Mouse (Mus musculus): ENCODE results near the gene Srebf1. TPM values are rescaled to one million over a fixed set of nuclear protein-coding genes. Genes with fewer than 3 reads are reported as not detected.

Gene Srebf1
- polyA plus RNA-seq, 1 experiment from 2014 or later: 51.7 TPM

DNA sequence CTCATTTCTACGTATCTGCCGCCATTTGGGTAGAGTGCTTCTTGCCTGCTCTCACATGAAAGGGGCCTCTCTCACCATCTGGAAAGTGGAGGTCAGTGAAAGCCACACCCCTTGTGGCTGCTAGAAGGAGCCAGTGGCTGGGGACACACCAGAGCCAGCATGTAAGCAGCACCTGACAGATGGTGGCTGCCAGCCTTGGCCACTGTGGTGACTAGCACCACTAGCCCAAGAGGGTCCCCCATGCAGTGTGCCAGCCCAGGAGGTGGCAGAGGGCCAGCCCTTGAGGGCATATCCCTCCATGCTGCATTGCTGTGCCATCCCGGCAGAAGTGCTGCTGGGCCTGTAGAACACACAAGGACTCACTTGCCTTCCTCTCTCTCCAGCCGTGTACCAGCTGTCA lies 28.8 kb downstream of the Srebf1 start:
- ATAC-seq (ENCODE audit: low read depth): no peak
- Histone ChIP-seq H3K4me3 (ENCODE audit: low read depth, low read length) (no peak overlapping the region), H3K4me1 (ENCODE audit: control insufficient read depth, low read depth, low read length) (no peaks in the 10 kb centered on the region), H3K4me2 (ENCODE audit: low read depth, low read length) (no peak overlapping the region), H3K27me3 (ENCODE audit: control insufficient read depth, insufficient read depth, low read depth, low read length) (no peaks in the 10 kb centered on the region), H3K9me3 (replicated peaks; ENCODE audit: control insufficient read depth, low read length) (peaks cover 4% of the 10 kb centered on the region; the same call in 1 of the 2 replicates), H3K9ac (ENCODE audit: low read depth, low read length) (no peak overlapping the region), H3K27ac (ENCODE audit: low read length) (no peak overlapping the region), H3K36me3 (ENCODE audit: control insufficient read depth, insufficient read depth) (peaks cover 7% of the 10 kb centered on the region)
- WGBS (ENCODE audit: insufficient replicate concordance): 77% methylated on average over 4 of the region's 4 CpGs

DNA sequence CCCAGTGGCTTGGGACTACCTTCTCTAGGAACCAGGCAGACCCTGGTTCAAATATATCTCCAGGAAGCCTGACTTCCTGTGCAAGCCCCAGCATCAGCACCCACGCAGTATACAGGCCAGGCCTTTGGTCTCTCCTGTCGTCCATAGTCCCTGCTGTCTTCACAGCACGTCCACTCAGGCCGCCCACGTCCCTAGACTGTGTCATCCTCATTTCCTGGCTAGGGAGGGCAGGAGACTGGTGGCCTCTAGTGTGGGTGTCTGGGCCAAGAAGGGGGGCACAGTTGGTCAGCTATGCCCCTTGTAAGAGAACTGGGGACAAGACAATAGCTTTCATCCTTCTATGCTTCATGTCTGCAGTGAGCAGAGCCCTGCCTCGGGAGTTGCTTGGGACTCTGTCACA lies 29.8 kb downstream of the Srebf1 start:
- no peak overlapping the region for H3K27ac ChIP-seq (ENCODE audit: low read length)
- 36% methylated on average over 6 of the region's 6 CpGs for WGBS (ENCODE audit: insufficient replicate concordance)

GRCm38 (mm10) chr11:60190055-60190641 lies 32.2 kb downstream of the Srebf1 start:
- peaks cover 3% of the 10 kb centered on the region; the same call in 1 of the 2 replicates for H3K36me3 ChIP-seq (ENCODE audit: control insufficient read depth, insufficient read depth)
- H3K27me3 ChIP-seq (ENCODE audit: control insufficient read depth, insufficient read depth, low read depth, low read length): no peaks in the 10 kb centered on the region
- peaks cover 5% of the 10 kb centered on the region for H3K4me1 ChIP-seq (ENCODE audit: control insufficient read depth, low read depth, low read length)
- H3K4me3 ChIP-seq (ENCODE audit: low read depth, low read length): no peak overlapping the region
- no peak overlapping the region for H3K27ac ChIP-seq (ENCODE audit: low read length)
- WGBS (ENCODE audit: insufficient replicate concordance): 79% methylated on average over 17 of the region's 17 CpGs
- ATAC-seq (ENCODE audit: low read depth): no peak
- H3K9ac ChIP-seq (ENCODE audit: low read depth, low read length): no peak overlapping the region
- H3K9me3 ChIP-seq (replicated peaks; ENCODE audit: control insufficient read depth, low read length): peaks cover 3% of the 10 kb centered on the region; the same call in 1 of the 2 replicates
- H3K4me2 ChIP-seq (ENCODE audit: low read depth, low read length): no peak overlapping the region

More for the DNA sequence above, 29.8 kb downstream of the Srebf1 start:
- Histone ChIP-seq H3K9me3 (replicated peaks; ENCODE audit: control insufficient read depth, low read length) (peaks cover 4% of the 10 kb centered on the region; the same call in 1 of the 2 replicates), H3K27me3 (ENCODE audit: control insufficient read depth, insufficient read depth, low read depth, low read length) (no peaks in the 10 kb centered on the region), H3K4me2 (ENCODE audit: low read depth, low read length) (no peak overlapping the region), H3K36me3 (ENCODE audit: control insufficient read depth, insufficient read depth) (peaks cover 5% of the 10 kb centered on the region; the same call in 1 of the 2 replicates), H3K4me3 (ENCODE audit: low read depth, low read length) (no peak overlapping the region), H3K9ac (ENCODE audit: low read depth, low read length) (no peak overlapping the region), H3K4me1 (ENCODE audit: control insufficient read depth, low read depth, low read length) (no peaks in the 10 kb centered on the region)
- 0 out of 2 replicates have a peak, but pooled peaks have one; percentile 16 for ATAC-seq (ENCODE audit: low read depth)

GRCm38 (mm10) chr11:60189501-60190040 lies 32.8 kb downstream of the Srebf1 start:
- Histone ChIP-seq H3K9me3 (replicated peaks; ENCODE audit: control insufficient read depth, low read length) (no peaks in the 10 kb centered on the region), H3K4me2 (ENCODE audit: low read depth, low read length) (no peak overlapping the region), H3K4me3 (ENCODE audit: low read depth, low read length) (no peak overlapping the region), H3K27me3 (ENCODE audit: control insufficient read depth, insufficient read depth, low read depth, low read length) (no peaks in the 10 kb centered on the region), H3K9ac (ENCODE audit: low read depth, low read length) (no peak overlapping the region), H3K4me1 (ENCODE audit: control insufficient read depth, low read depth, low read length) (peaks cover 11% of the 10 kb centered on the region), H3K36me3 (ENCODE audit: control insufficient read depth, insufficient read depth) (no peaks in the 10 kb centered on the region), H3K27ac (ENCODE audit: low read length) (no peak overlapping the region)
- no peak for ATAC-seq (ENCODE audit: low read depth)
- 81% methylated on average over 21 of the region's 21 CpGs for WGBS (ENCODE audit: insufficient replicate concordance)

DNA sequence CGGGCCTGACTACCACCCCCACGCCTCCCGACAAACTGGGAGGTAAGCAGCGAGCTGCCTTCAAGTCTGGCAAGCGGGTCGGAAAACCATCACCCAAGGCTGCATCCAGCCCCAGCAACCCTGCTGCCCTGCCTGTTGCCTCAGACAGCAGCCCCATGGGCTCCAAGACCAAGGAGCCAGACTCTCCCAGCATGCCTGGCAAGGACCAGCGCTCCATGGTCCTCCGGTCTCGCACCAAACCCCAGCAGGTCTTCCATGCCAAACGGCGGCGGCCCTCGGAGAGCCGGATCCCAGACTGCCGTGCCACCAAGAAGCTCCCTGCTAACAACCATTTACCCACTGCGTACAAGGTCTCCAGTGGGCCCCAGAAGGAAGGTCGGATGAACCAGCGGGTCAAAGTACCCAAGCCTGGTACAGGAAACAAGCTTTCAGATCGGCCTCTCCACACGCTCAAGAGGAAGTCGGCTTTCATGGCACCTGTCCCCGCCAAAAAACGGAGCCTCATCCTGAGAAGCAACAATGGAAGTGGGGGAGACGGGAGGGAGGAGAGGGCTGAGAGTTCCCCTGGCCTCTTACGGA lies 34.0 kb downstream of the Srebf1 start:
- no peaks in the 10 kb centered on the region for H3K36me3 ChIP-seq (ENCODE audit: control insufficient read depth, insufficient read depth)

DNA sequence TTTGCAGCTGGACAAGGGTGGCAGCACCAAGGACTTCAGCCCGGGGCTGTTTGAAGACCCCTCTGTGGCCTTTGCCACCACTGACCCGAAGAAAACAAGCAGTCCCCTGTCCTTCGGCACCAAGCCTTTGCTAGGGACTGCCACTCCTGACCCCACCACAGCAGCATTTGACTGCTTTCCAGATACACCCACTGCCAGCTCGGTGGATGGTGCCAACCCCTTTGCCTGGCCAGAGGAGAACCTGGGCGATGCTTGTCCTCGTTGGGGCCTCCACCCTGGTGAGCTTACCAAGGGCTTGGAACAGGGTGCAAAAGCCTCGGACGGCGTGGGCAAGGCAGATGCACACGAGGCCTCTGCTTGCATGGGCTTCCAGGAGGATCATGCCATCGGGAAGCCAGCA lies 35.3 kb downstream of the Srebf1 start:
- 76% methylated on average over 11 of the region's 11 CpGs for WGBS (ENCODE audit: insufficient replicate concordance)
- peaks cover 25% of the 10 kb centered on the region for H3K4me1 ChIP-seq (ENCODE audit: control insufficient read depth, low read depth, low read length)
- H3K36me3 ChIP-seq (ENCODE audit: control insufficient read depth, insufficient read depth): no peaks in the 10 kb centered on the region

More for the DNA sequence above, 34.0 kb downstream of the Srebf1 start:
- no peak for ATAC-seq (ENCODE audit: low read depth)
- Histone ChIP-seq H3K4me1 (ENCODE audit: control insufficient read depth, low read depth, low read length) (peaks cover 16% of the 10 kb centered on the region), H3K27ac (ENCODE audit: low read length) (no peak overlapping the region), H3K27me3 (ENCODE audit: control insufficient read depth, insufficient read depth, low read depth, low read length) (no peaks in the 10 kb centered on the region), H3K9me3 (replicated peaks; ENCODE audit: control insufficient read depth, low read length) (no peaks in the 10 kb centered on the region), H3K9ac (ENCODE audit: low read depth, low read length) (no peak overlapping the region), H3K4me3 (ENCODE audit: low read depth, low read length) (no peak overlapping the region), H3K4me2 (ENCODE audit: low read depth, low read length) (no peak overlapping the region)
- WGBS (ENCODE audit: insufficient replicate concordance): 82% methylated on average over 25 of the region's 25 CpGs

DNA sequence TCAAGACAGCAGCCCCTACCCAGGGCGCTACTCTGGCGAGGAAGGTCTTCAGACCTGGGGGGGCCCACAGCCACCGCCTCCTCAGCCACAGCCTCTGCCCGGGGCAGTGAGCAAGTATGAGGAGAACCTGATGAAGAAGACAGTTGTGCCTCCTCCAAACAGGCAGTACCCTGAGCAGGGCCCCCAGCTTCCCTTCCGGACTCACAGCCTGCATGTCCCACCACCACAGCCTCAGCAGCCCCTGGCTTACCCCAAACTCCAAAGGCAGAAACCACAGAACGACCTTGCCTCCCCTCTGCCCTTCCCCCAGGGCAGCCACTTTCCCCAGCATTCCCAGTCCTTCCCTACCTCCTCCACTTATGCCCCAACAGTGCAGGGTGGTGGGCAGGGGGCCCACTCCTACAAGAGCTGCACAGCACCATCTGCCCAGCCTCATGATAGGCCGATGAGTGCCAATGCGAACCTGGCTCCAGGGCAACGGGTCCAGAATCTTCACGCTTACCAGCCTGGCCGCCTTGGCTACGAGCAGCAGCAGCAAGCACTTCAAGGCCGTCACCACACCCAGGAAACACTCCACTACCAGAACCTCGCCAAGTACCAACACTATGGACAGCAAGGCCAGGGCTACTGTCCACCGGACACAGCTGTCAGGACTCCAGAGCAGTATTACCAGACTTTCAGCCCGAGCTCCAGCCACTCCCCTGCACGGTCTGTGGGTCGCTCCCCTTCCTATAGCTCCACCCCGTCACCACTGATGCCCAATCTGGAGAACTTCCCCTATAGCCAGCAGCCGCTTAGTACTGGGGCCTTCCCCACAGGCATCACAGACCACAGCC lies 36.8 kb downstream of the Srebf1 start:
- H3K4me3 ChIP-seq (ENCODE audit: low read depth, low read length): 0 out of 2 replicates have a peak overlapping the region, but pooled peaks have one; percentile 12
- 48% methylated on average over 20 of the region's 20 CpGs for WGBS (ENCODE audit: insufficient replicate concordance)
- H3K9ac ChIP-seq (ENCODE audit: low read depth, low read length): no peak overlapping the region

More for the DNA sequence above, 35.3 kb downstream of the Srebf1 start:
- Histone ChIP-seq H3K27ac (ENCODE audit: low read length) (no peak overlapping the region), H3K9ac (ENCODE audit: low read depth, low read length) (no peak overlapping the region), H3K9me3 (replicated peaks; ENCODE audit: control insufficient read depth, low read length) (no peaks in the 10 kb centered on the region), H3K4me2 (ENCODE audit: low read depth, low read length) (no peak overlapping the region), H3K27me3 (ENCODE audit: control insufficient read depth, insufficient read depth, low read depth, low read length) (no peaks in the 10 kb centered on the region), H3K4me3 (ENCODE audit: low read depth, low read length) (no peak overlapping the region)
- no peak for ATAC-seq (ENCODE audit: low read depth)

DNA sequence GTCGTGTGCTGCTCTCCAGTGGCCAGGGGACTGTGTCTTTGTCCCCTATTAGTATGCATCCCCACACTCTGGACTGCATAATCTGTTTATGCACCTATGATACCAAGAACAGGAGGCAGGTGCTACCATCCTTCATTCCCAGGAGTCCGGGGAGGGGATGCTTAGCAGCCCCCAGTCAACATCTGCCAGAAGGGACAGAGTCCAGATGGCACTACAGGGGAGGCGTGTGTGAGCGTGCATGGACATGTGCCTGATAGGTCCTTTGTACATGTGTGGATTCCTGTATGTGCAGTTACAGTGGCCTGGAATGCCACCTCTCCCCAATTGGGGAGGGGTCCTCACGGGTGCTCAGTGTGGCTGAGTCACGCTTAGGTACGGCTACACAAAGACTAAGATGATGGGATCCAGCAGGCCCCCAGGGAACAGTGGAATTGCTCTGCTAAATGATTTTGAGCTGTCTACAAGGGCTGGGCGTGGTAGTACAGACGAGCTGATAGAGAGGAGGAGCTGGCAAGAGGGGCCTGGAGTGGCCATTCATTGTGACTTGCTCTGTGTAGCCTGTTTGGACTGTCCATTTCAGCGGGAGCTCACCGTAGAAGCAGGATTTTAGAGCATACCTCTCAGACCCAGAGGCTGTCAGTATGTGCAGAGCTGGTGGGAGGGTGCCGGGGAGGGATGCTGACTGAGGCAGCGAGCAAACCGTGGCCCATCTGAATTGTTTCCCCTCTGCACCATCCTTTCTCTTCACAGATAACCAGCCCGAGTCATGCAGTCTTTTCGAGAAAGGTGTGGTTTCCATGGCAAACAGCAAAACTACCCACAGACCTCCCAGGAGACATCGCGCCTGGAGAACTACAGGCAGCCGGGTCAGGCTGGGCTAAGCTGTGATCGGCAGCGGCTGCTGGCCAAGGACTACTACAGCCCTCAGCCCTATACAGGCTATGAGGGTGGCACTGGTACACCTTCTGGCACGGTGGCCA lies 37.7 kb downstream of the Srebf1 start:
- Histone ChIP-seq H3K4me2 (ENCODE audit: low read depth, low read length) (peak overlapping the region; percentile 7; the same call in 1 of the 2 replicates), H3K4me3 (ENCODE audit: low read depth, low read length) (no peak overlapping the region), H3K4me1 (ENCODE audit: control insufficient read depth, low read depth, low read length) (peaks cover 30% of the 10 kb centered on the region), H3K36me3 (ENCODE audit: control insufficient read depth, insufficient read depth) (no peaks in the 10 kb centered on the region), H3K27ac (ENCODE audit: low read length) (no peak overlapping the region), H3K27me3 (ENCODE audit: control insufficient read depth, insufficient read depth, low read depth, low read length) (no peaks in the 10 kb centered on the region), H3K9ac (ENCODE audit: low read depth, low read length) (no peak overlapping the region), H3K9me3 (replicated peaks; ENCODE audit: control insufficient read depth, low read length) (no peaks in the 10 kb centered on the region)
- 0 out of 2 replicates have a peak, but pooled peaks have one; percentile 14 for ATAC-seq (ENCODE audit: low read depth)
- 28% methylated on average over 22 of the region's 22 CpGs for WGBS (ENCODE audit: insufficient replicate concordance)

More for the DNA sequence above, 36.8 kb downstream of the Srebf1 start:
- no peaks in the 10 kb centered on the region for H3K27me3 ChIP-seq (ENCODE audit: control insufficient read depth, insufficient read depth, low read depth, low read length)
- H3K4me2 ChIP-seq (ENCODE audit: low read depth, low read length): peak overlapping the region; percentile 25
- H3K27ac ChIP-seq (ENCODE audit: low read length): no peak overlapping the region
- peak; percentile 28; the same call in 1 of the 2 replicates for ATAC-seq (ENCODE audit: low read depth)
- H3K4me1 ChIP-seq (ENCODE audit: control insufficient read depth, low read depth, low read length): peaks cover 30% of the 10 kb centered on the region
- no peaks in the 10 kb centered on the region for H3K36me3 ChIP-seq (ENCODE audit: control insufficient read depth, insufficient read depth)
- H3K9me3 ChIP-seq (replicated peaks; ENCODE audit: control insufficient read depth, low read length): no peaks in the 10 kb centered on the region

Measured in liver, embryonic 16.5 days (tissue).